Mouse (Mus musculus): ENCODE data around the gene Pagr1a. TPM values are rescaled to one million over a fixed set of nuclear protein-coding genes. Genes with fewer than 3 reads are reported as not detected.
A peak's percentile ranks its signal among the peaks of the same experiment; 100 is the strongest.

The Pagr1a gene
- total and polyA plus RNA-seq, 2 experiments from 2014 or later: 19.2 to 31.6 TPM

DNA sequence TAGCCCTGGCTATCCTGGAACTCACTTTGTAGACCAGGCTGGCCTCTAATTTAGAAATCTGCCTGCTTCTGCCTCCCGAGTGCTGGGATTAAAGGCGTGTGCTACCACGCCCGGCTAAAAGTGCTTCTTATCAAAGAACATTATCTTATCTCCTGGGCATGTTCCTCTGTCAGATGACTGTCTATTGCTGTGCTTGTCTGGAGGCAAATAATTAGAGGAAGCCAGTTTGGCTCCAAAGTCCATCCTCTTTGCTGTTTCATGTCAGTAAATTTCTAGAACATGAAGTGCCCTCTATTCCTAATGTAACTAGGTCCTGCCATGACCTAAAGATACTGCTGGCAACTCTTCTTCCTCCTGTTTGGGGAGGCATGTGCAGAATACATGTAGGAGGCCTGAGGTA, 35.1 kb downstream of the Pagr1a start:
- H3K9me3 ChIP-seq (ENCODE audit: low read length): no peaks in the 10 kb centered on the region
- H3K9ac ChIP-seq: no peak overlapping the region
- TF ChIP-seq CTCF (IDR thresholded peaks at IDR 0.05; ENCODE audit: low read depth): no peak
- H3K4me3 ChIP-seq (ENCODE audit: low read depth, low read length): no peak overlapping the region
- DNase-seq: no peak
- no peaks in the 10 kb centered on the region for H3K27me3 ChIP-seq (ENCODE audit: insufficient read depth, low read length)
- ATAC-seq: no peak
- H3K4me2 ChIP-seq (ENCODE audit: low read depth): no peak overlapping the region
- H3K27ac ChIP-seq (ENCODE audit: low read depth, low read length): no peak overlapping the region
- WGBS: 96% methylated on average over 4 of the region's 4 CpGs
- H3K4me1 ChIP-seq (ENCODE audit: insufficient read depth): 0 out of 2 replicates have a peak, but pooled peaks cover 7% of the 10 kb centered on the region
- peaks cover 36% of the 10 kb centered on the region for H3K36me3 ChIP-seq (ENCODE audit: insufficient read depth)

DNA sequence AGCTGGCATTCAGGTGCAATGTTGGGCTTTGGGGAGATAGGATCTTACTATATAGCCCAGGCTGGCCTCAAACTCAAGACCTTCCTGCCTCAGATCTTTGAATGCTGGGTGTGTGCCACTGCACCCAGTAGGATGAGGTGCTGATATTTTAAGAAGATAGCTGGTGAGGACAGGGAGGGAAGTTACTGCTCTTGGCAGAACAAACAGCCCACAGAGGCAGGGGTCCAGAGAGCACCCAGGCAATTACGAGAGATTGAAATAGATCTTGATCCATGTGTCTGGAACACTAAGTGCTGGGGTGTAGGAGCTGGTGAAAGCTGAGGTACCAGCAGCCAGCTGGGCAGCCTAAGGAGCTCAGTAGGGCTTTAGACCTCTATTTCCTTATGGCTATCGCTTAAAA, 35.6 kb downstream of the Pagr1a start:
- no peak for TF ChIP-seq CTCF (IDR thresholded peaks at IDR 0.05; ENCODE audit: low read depth)
- Histone ChIP-seq H3K9me3 (ENCODE audit: low read length) (no peaks in the 10 kb centered on the region), H3K27ac (ENCODE audit: low read depth, low read length) (no peak overlapping the region), H3K36me3 (ENCODE audit: insufficient read depth) (peaks cover 36% of the 10 kb centered on the region), H3K9ac (no peak overlapping the region), H3K4me3 (ENCODE audit: low read depth, low read length) (no peak overlapping the region), H3K27me3 (ENCODE audit: insufficient read depth, low read length) (no peaks in the 10 kb centered on the region), H3K4me2 (ENCODE audit: low read depth) (no peak overlapping the region), H3K4me1 (ENCODE audit: insufficient read depth) (0 out of 2 replicates have a peak, but pooled peaks cover 7% of the 10 kb centered on the region)
- DNase-seq (no peak), ATAC-seq (no peak)
- whole genome bisulfite sequencing: 93% methylated on average over 2 of the region's 2 CpGs

DNA sequence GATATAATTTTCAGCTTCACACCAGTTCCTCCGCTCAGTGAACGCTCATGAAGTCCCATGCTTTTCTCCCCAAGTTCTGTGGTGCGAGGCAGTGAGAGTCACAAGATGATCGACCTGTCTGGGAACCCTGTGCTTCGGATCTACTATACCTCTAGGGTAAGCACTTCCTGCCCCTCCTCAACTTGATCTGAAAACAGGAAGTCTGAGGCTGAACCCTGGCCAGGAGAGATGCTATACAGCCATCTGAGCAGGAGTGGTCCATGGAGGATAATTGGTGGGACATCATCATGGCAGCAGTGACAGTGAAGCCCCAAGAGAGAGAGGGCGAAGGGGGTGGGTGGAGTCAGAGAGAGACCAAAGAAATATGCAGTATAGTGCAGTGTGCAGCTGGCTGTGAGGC, 38.3 kb downstream of the Pagr1a start:
- H3K4me2 ChIP-seq (ENCODE audit: low read depth): no peak overlapping the region
- no peak overlapping the region for H3K27ac ChIP-seq (ENCODE audit: low read depth, low read length)
- DNase-seq (no peak), ATAC-seq (no peak)
- TF ChIP-seq CTCF (IDR thresholded peaks at IDR 0.05; ENCODE audit: low read depth): no peak
- H3K4me1 ChIP-seq (ENCODE audit: insufficient read depth): 0 out of 2 replicates have a peak, but pooled peaks cover 4% of the 10 kb centered on the region
- no peak overlapping the region for H3K9ac ChIP-seq
- H3K27me3 ChIP-seq (ENCODE audit: insufficient read depth, low read length): no peaks in the 10 kb centered on the region
- 98% methylated on average over 6 of the region's 6 CpGs for WGBS
- H3K36me3 ChIP-seq (ENCODE audit: insufficient read depth): peaks cover 36% of the 10 kb centered on the region
- H3K9me3 ChIP-seq (ENCODE audit: low read length): no peaks in the 10 kb centered on the region
- no peak overlapping the region for H3K4me3 ChIP-seq (ENCODE audit: low read depth, low read length)

DNA sequence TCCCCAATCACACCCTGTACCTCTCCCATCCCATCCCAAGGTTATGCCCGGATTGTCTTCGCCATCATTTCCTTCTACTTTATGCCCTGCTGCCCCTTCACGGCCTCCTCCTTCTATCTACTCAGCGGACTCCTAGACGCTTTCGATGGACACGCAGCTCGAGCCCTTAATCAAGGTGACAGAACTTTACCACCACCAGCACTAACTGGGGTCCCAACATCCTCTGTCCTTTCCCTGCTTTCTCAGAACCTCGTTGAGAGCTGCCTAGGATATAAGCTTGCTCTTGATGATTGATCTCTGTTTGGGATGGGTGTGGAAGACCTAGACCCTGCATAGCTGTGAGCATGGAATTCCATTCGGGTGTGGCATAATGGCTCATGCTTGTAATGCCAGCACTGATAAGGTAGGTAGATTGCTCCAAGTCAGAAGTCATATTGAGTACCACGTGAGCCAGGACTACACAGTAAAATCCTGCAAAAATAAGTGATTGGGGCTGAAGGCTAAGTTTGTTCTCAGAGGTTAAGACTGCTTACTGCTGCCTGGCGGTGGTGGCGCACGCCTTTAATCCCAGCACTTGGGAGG, 40.2 kb downstream of the Pagr1a start:
- 28% methylated on average over 14 of the region's 14 CpGs for WGBS
- DNase-seq: peak; percentile 12
- Histone ChIP-seq H3K27ac (ENCODE audit: low read depth, low read length) (peak overlapping the region; percentile 99), H3K27me3 (ENCODE audit: insufficient read depth, low read length) (no peaks in the 10 kb centered on the region), H3K4me2 (ENCODE audit: low read depth) (peak overlapping the region; percentile 90), H3K9ac (peak overlapping the region; percentile 99), H3K9me3 (ENCODE audit: low read length) (no peaks in the 10 kb centered on the region), H3K36me3 (ENCODE audit: insufficient read depth) (peaks cover 39% of the 10 kb centered on the region), H3K4me1 (ENCODE audit: insufficient read depth) (0 out of 2 replicates have a peak, but pooled peaks cover 4% of the 10 kb centered on the region), H3K4me3 (ENCODE audit: low read depth, low read length) (peak overlapping the region; percentile 95)
- TF ChIP-seq CTCF (IDR thresholded peaks at IDR 0.05; ENCODE audit: low read depth): no peak
- ATAC-seq: no peak

DNA sequence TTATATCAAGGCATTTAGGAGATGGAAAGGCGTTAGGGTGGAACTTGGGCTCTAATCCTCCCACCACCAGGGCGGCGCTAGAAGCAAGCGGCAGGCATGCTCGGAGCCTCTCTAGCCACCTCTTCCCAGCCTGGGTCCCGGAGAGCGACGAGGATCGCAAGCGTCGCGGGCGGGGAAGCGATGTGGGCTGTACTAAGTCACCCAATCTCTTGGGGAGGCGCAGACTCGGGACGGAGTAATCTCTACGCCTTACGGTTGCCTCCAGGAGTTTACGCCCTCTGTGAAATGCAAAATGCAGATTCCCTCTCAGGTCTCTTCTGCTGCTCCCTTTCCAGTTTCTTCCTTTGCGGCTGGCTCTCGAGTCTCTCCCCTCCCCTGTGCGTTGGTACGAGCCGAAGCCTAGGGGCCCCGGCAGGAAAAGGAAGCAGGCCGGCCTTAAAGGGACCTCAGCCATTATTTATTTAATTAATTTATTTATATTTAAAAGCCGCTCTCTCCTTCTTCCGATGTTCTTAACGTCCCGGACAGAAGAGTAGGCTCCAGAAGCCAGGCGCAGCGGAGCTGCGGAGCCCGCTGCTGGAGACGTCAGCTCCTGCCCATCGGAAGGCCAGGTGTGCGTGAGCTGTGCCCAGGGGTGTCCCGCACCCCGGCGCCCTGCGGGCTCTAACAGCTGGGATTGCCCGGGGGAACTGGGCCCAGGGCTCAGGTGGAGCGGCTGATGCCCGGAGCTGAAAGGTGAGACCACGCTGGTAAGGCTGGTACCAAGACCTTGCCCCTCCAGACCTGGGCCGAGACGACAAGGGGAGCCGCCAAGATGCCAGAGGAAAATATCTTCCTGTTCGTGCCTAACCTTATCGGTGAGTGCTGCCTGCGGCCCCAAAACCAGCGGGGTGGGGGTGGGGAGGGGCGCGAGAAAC, 40.9 kb downstream of the Pagr1a start, which contains the start of gene Cdiptos:
Gene Cdiptos, minus strand, starts transcription at position 149 of the 917 bp plus-strand sequence.
- 1% methylated on average over 55 of the region's 55 CpGs for WGBS
- Histone ChIP-seq H3K9ac (peak within 1 kb of the TSS; percentile 99), H3K4me3 (ENCODE audit: low read depth, low read length) (peak within 1 kb of the TSS; percentile 95), H3K36me3 (ENCODE audit: insufficient read depth) (peaks cover 34% of the 10 kb centered on the region), H3K4me2 (ENCODE audit: low read depth) (peak within 1 kb of the TSS; percentile 90), H3K4me1 (ENCODE audit: insufficient read depth) (0 out of 2 replicates have a peak, but pooled peaks cover 4% of the 10 kb centered on the region), H3K9me3 (ENCODE audit: low read length) (no peaks in the 10 kb centered on the region), H3K27ac (ENCODE audit: low read depth, low read length) (peak within 1 kb of the TSS; percentile 99), H3K27me3 (ENCODE audit: insufficient read depth, low read length) (no peaks in the 10 kb centered on the region)
- DNase-seq: peak; percentile 99
- peak; percentile 99 for TF ChIP-seq CTCF (IDR thresholded peaks at IDR 0.05; ENCODE audit: low read depth)
- ATAC-seq: peak; percentile 98

DNA sequence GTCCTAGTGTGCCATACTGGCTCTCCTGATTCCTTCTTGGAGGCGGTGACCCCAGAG, 41.4 kb downstream of the Pagr1a start, which contains the start of gene Cdipt:
Gene Cdipt, plus strand, starts transcription at position 22 of the 57 bp plus-strand sequence.
- WGBS: 6% methylated on average over 1 of the region's 1 CpGs
- H3K9me3 ChIP-seq (ENCODE audit: low read length): no peaks in the 10 kb centered on the region
- peak within 1 kb of the TSS; percentile 90 for H3K4me2 ChIP-seq (ENCODE audit: low read depth)
- H3K27ac ChIP-seq (ENCODE audit: low read depth, low read length): peak within 1 kb of the TSS; percentile 99
- ATAC-seq (no peak), DNase-seq (no peak)
- H3K36me3 ChIP-seq (ENCODE audit: insufficient read depth): peaks cover 39% of the 10 kb centered on the region
- peak within 1 kb of the TSS; percentile 99 for H3K9ac ChIP-seq
- no peak for TF ChIP-seq CTCF (IDR thresholded peaks at IDR 0.05; ENCODE audit: low read depth)
- peak within 1 kb of the TSS; percentile 95 for H3K4me3 ChIP-seq (ENCODE audit: low read depth, low read length)
- H3K27me3 ChIP-seq (ENCODE audit: insufficient read depth, low read length): no peaks in the 10 kb centered on the region
- 0 out of 2 replicates have a peak, but pooled peaks cover 4% of the 10 kb centered on the region for H3K4me1 ChIP-seq (ENCODE audit: insufficient read depth)

DNA sequence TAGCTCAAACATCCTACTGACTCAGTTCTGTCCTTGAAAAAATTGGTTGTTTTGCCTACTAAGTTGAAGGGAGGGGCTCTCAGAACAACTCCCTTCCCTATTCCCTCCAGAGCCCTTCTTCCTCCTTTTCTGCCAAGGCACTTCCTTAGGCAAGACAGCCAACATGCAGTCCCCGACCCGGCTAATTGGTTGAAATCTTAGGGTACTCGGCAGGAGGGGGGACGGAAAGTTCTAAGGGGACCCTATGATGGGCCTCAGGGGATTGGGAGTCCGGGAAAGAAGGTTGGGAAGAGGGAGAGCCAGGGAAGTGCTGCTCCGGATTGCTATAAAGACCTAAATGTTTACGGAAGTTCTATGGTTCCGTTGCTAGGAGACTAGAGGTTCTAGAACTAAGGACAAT, 41.7 kb downstream of the Pagr1a start:
- Histone ChIP-seq H3K4me1 (ENCODE audit: insufficient read depth) (0 out of 2 replicates have a peak, but pooled peaks cover 4% of the 10 kb centered on the region), H3K4me2 (ENCODE audit: low read depth) (peak overlapping the region; percentile 90), H3K4me3 (ENCODE audit: low read depth, low read length) (no peak overlapping the region; the same call in 1 of the 2 replicates), H3K27ac (ENCODE audit: low read depth, low read length) (no peak overlapping the region), H3K27me3 (ENCODE audit: insufficient read depth, low read length) (no peaks in the 10 kb centered on the region), H3K9me3 (ENCODE audit: low read length) (no peaks in the 10 kb centered on the region), H3K9ac (peak overlapping the region; percentile 99; the same call in 1 of the 2 replicates), H3K36me3 (ENCODE audit: insufficient read depth) (peaks cover 40% of the 10 kb centered on the region)
- WGBS: 11% methylated on average over 8 of the region's 8 CpGs
- DNase-seq (no peak), ATAC-seq (no peak)
- no peak for TF ChIP-seq CTCF (IDR thresholded peaks at IDR 0.05; ENCODE audit: low read depth)

All from forebrain, postnatal 0 days (tissue).